Mouse (Mus musculus): ENCODE measurements around the gene Adora2b.

- TF ChIP-seq GATA1 (IDR thresholded peaks at IDR 0.05; ENCODE audit: borderline replicate concordance, low read length) (no peak), FLI1 (IDR thresholded peaks at IDR 0.05; ENCODE audit: low read length) (no peak)
These were observed 904 bp upstream of the Adora2b start for GRCm38 (mm10) chr11:62247759-62248400.

All from megakaryocyte, embryonic 14.5 days (primary cell).